ENCODE assay signal across 14 mouse cellular contexts in the genomic region with DNA sequence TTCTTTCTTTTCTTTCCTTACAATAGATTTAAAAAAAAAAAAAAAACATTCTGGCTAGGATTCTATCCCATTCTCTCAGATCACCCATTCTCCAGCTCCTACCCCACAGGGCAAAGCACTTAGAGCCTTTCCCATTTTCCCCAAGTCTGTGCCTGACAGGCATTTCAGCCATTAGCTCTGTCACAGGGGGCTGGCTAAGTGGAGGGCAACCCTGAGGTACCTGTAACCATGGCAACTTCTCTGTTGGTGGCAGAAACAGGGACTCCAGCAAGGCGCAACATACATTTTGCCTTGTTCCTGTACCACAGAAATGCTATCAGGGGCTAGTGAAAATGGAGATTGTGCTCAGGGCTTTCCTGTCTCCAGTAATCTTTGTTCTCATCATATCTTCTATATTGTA.
DNase-seq lines count a peak whose midpoint lies in the region; ATAC-seq and TF ChIP-seq lines count a peak whose summit lies in the region.
"Had no signal": no experiment of that assay in that cellular context is flagged by ENCODE, and none has a peak within 500 bp of the region (broad histone marks: within the 10 kb centered on the region; RNA-seq: fewer than 3 reads in every experiment).

No protein-coding gene starts in this region.

- H3K9ac ChIP-seq in forebrain, embryonic 13.5 days = no peak overlapping the region
- H3K9ac ChIP-seq in hindbrain, embryonic 16.5 days (ENCODE audit: low read depth, low read length) = no peak overlapping the region
- H3K9ac ChIP-seq in neural tube, embryonic 13.5 days = no peak overlapping the region

- no peaks in the 10 kb centered on the region for H3K36me3 ChIP-seq in forebrain, embryonic 13.5 days (ENCODE audit: poor library complexity, severe bottlenecking)
- no peaks in the 10 kb centered on the region for H3K36me3 ChIP-seq in hindbrain, embryonic 16.5 days (ENCODE audit: control insufficient read depth, insufficient read depth, low read length)
- no peaks in the 10 kb centered on the region for H3K36me3 ChIP-seq in neural tube, embryonic 13.5 days

- no peaks in the 10 kb centered on the region for H3K9me3 ChIP-seq in forebrain, embryonic 13.5 days (replicated peaks)
- no peaks in the 10 kb centered on the region for H3K9me3 ChIP-seq in hindbrain, embryonic 16.5 days (ENCODE audit: control insufficient read depth, low read length)
- no peaks in the 10 kb centered on the region for H3K9me3 ChIP-seq in neural tube, embryonic 13.5 days

- ATAC-seq in forebrain, embryonic 13.5 days = peak; percentile 83
- peak; percentile 79 for ATAC-seq in hindbrain, embryonic 16.5 days
- ATAC-seq in neural tube, embryonic 13.5 days (ENCODE audit: low read depth) = peak; percentile 88
- ATAC-seq: Patski had no signal

- TF ChIP-seq CTCF in layer of hippocampus, adult 2 months (conservative IDR thresholded peaks at IDR 0.05) = no peak

- peaks cover 62% of the 10 kb centered on the region for H3K4me1 ChIP-seq in forebrain, embryonic 13.5 days
- H3K4me1 ChIP-seq in hindbrain, embryonic 16.5 days (ENCODE audit: control insufficient read depth, insufficient read depth, low read depth, low read length) = peaks cover 7% of the 10 kb centered on the region
- peaks cover 17% of the 10 kb centered on the region for H3K4me1 ChIP-seq in neural tube, embryonic 13.5 days (replicated peaks)

- no peak overlapping the region for H3K4me3 ChIP-seq in forebrain, embryonic 13.5 days
- no peak overlapping the region for H3K4me3 ChIP-seq in hindbrain, embryonic 16.5 days (ENCODE audit: low read length)
- no peak overlapping the region for H3K4me3 ChIP-seq in neural tube, embryonic 13.5 days
- no peak overlapping the region for H3K4me3 ChIP-seq in layer of hippocampus, adult 2 months
- H3K4me3 ChIP-seq: myocyte had no signal

- H3K27me3 ChIP-seq in forebrain, embryonic 13.5 days = no peaks in the 10 kb centered on the region
- H3K27me3 ChIP-seq in hindbrain, embryonic 16.5 days (replicated peaks; ENCODE audit: control insufficient read depth, insufficient read depth, low read length) = no peaks in the 10 kb centered on the region
- H3K27me3 ChIP-seq in neural tube, embryonic 13.5 days = no peaks in the 10 kb centered on the region

- peak overlapping the region; percentile 72 for H3K27ac ChIP-seq in forebrain, embryonic 13.5 days
- H3K27ac ChIP-seq in hindbrain, embryonic 16.5 days (ENCODE audit: low read depth, low read length) = no peak overlapping the region
- H3K27ac ChIP-seq in neural tube, embryonic 13.5 days (replicated peaks) = peak overlapping the region; percentile 68
- no peak overlapping the region for H3K27ac ChIP-seq in layer of hippocampus, adult 2 months

- no peak overlapping the region for H3K4me2 ChIP-seq in forebrain, embryonic 13.5 days
- no peak overlapping the region for H3K4me2 ChIP-seq in hindbrain, embryonic 16.5 days (ENCODE audit: low read length)
- no peak overlapping the region for H3K4me2 ChIP-seq in neural tube, embryonic 13.5 days
- H3K4me2 ChIP-seq: liver, embryonic 11.5 days had no signal

- WGBS in forebrain, embryonic 13.5 days = 8% methylated on average over 1 of the region's 1 CpGs
- WGBS in hindbrain, embryonic 16.5 days = 0% methylated on average over 1 of the region's 1 CpGs
- 15% methylated on average over 1 of the region's 1 CpGs for WGBS in neural tube, embryonic 13.5 days

- DNase-seq in embryo, embryonic 11 days = peak; percentile 74
- DNase-seq in thymus, postnatal 36 days = no peak
- DNase-seq in cerebellum, adult 8-10 months = no peak
- no peak for DNase-seq in layer of hippocampus, adult 2 months (ENCODE audit: low spot score in 2 of 2)
- DNase-seq: adrenal gland, postnatal 10 days; kidney, postnatal 36 days; lung, postnatal 14 days; thymus, postnatal 25 days had no signal

Comparison
In these comparisons a context has a peak if more than half of its experiments do, and no peak if none do; other contexts are left out.
1. H3K27ac ChIP-seq: peak in forebrain, embryonic 13.5 days (single experiment) and neural tube, embryonic 13.5 days (single experiment); none in hindbrain, embryonic 16.5 days (single experiment) and layer of hippocampus, adult 2 months (single experiment).
2. Peak in every context shown above with its lines, with median percentiles within 50 percentile points of each other: ATAC-seq.